Mouse (Mus musculus): Measurements from ENCODE around the gene Rasa2.

- TF ChIP-seq USF1 (IDR thresholded peaks at IDR 0.05; ENCODE audit: low read depth) = no peak
- no peak for TF ChIP-seq TCF12 (IDR thresholded peaks at IDR 0.05; ENCODE audit: insufficient read depth, poor library complexity, severe bottlenecking)
- TF ChIP-seq POLR2AphosphoS2 (IDR thresholded peaks at IDR 0.05; ENCODE audit: insufficient read length, low read depth) = no peak
- no peak for TF ChIP-seq MYOG (IDR thresholded peaks at IDR 0.05; ENCODE audit: control insufficient read depth in 1 of 3, insufficient read depth in 1 of 3, insufficient read length in 2 of 3, low read depth in 2 of 3)
- no peak for TF ChIP-seq POLR2A (IDR thresholded peaks at IDR 0.05; ENCODE audit: insufficient read length, low read depth)
- no peak for TF ChIP-seq MAX (IDR thresholded peaks at IDR 0.05; ENCODE audit: low read depth)
Observed at GRCm38 (mm10) chr9:96559148-96559547, 72.3 kb downstream of the Rasa2 start.
